Mouse (Mus musculus): ENCODE measurements around the gene Stard13. TPM values are rescaled to one million over a fixed set of nuclear protein-coding genes. Genes with fewer than 3 reads are reported as not detected.

Stard13 gene
- polyA plus RNA-seq, 1 experiment from 2014 or later, result 3.6 TPM

GRCm38 (mm10) chr5:151165381-151166016, 68.1 kb downstream of the Stard13 start:
- Histone ChIP-seq H3K27ac (ENCODE audit: low read length) (no peak overlapping the region), H3K27me3 (ENCODE audit: control insufficient read depth, insufficient read depth, low read depth, low read length) (no peaks in the 10 kb centered on the region), H3K4me3 (ENCODE audit: low read depth, low read length) (no peak overlapping the region), H3K4me2 (ENCODE audit: low read length) (no peak overlapping the region), H3K9ac (ENCODE audit: low read depth, low read length) (no peak overlapping the region), H3K9me3 (replicated peaks; ENCODE audit: control insufficient read depth, low read length, poor library complexity, severe bottlenecking) (no peaks in the 10 kb centered on the region), H3K36me3 (ENCODE audit: control insufficient read depth, insufficient read depth, low read length) (no peaks in the 10 kb centered on the region), H3K4me1 (ENCODE audit: control insufficient read depth, insufficient read depth, low read length) (no peaks in the 10 kb centered on the region; the same call in 1 of the 2 replicates)
- no peak for ATAC-seq
- WGBS, result 87% methylated on average over 6 of the region's 6 CpGs

DNA sequence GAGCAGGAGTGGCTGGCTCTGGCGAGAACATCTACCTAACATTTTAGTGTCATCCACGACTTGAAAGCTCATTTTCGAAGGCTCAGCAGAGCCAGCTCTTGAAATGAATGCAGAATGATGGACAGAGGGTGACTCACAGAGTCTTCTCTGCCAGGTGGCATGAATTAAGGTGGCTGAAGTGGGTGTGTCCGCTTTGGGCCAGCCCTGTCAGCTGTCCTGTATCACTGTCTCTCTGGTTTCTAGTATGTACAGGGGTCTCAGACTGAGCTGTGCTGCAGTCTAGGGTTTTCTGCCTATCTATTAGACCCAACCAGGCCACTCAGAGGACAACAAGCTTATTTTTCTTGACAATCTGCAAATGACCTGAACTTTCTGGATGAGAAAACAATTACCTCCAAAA, 68.8 kb downstream of the Stard13 start:
- H3K4me3 ChIP-seq (ENCODE audit: low read depth, low read length), result no peak overlapping the region
- no peaks in the 10 kb centered on the region; the same call in 1 of the 2 replicates for H3K4me1 ChIP-seq (ENCODE audit: control insufficient read depth, insufficient read depth, low read length)
- WGBS, result 77% methylated on average over 4 of the region's 4 CpGs
- no peaks in the 10 kb centered on the region for H3K36me3 ChIP-seq (ENCODE audit: control insufficient read depth, insufficient read depth, low read length)
- H3K27ac ChIP-seq (ENCODE audit: low read length), result no peak overlapping the region
- no peaks in the 10 kb centered on the region for H3K9me3 ChIP-seq (replicated peaks; ENCODE audit: control insufficient read depth, low read length, poor library complexity, severe bottlenecking)
- H3K27me3 ChIP-seq (ENCODE audit: control insufficient read depth, insufficient read depth, low read depth, low read length), result no peaks in the 10 kb centered on the region
- ATAC-seq, result no peak
- no peak overlapping the region for H3K4me2 ChIP-seq (ENCODE audit: low read length)
- no peak overlapping the region for H3K9ac ChIP-seq (ENCODE audit: low read depth, low read length)

- H3K4me3 ChIP-seq (ENCODE audit: low read depth, low read length), result no peak overlapping the region
- ATAC-seq, result no peak
- no peak overlapping the region for H3K9ac ChIP-seq (ENCODE audit: low read depth, low read length)
- 92% methylated on average over 3 of the region's 3 CpGs for whole genome bisulfite sequencing
- H3K27me3 ChIP-seq (ENCODE audit: control insufficient read depth, insufficient read depth, low read depth, low read length), result no peaks in the 10 kb centered on the region
- H3K36me3 ChIP-seq (ENCODE audit: control insufficient read depth, insufficient read depth, low read length), result no peaks in the 10 kb centered on the region
- no peak overlapping the region for H3K27ac ChIP-seq (ENCODE audit: low read length)
- no peaks in the 10 kb centered on the region for H3K9me3 ChIP-seq (replicated peaks; ENCODE audit: control insufficient read depth, low read length, poor library complexity, severe bottlenecking)
- no peaks in the 10 kb centered on the region; the same call in 1 of the 2 replicates for H3K4me1 ChIP-seq (ENCODE audit: control insufficient read depth, insufficient read depth, low read length)
- no peak overlapping the region for H3K4me2 ChIP-seq (ENCODE audit: low read length)
Measured at GRCm38 (mm10) chr5:151162642-151163041, 71.0 kb downstream of the Stard13 start.

GRCm38 (mm10) chr5:151155247-151155646, 78.4 kb downstream of the Stard13 start:
- H3K9me3 ChIP-seq (replicated peaks; ENCODE audit: control insufficient read depth, low read length, poor library complexity, severe bottlenecking), result no peaks in the 10 kb centered on the region
- H3K4me1 ChIP-seq (ENCODE audit: control insufficient read depth, insufficient read depth, low read length), result no peaks in the 10 kb centered on the region
- no peak for ATAC-seq
- no peak overlapping the region for H3K9ac ChIP-seq (ENCODE audit: low read depth, low read length)
- H3K36me3 ChIP-seq (ENCODE audit: control insufficient read depth, insufficient read depth, low read length), result no peaks in the 10 kb centered on the region
- H3K4me2 ChIP-seq (ENCODE audit: low read length), result no peak overlapping the region
- 80% methylated on average over 1 of the region's 1 CpGs for WGBS
- H3K4me3 ChIP-seq (ENCODE audit: low read depth, low read length), result no peak overlapping the region
- no peak overlapping the region for H3K27ac ChIP-seq (ENCODE audit: low read length)
- H3K27me3 ChIP-seq (ENCODE audit: control insufficient read depth, insufficient read depth, low read depth, low read length), result no peaks in the 10 kb centered on the region

- no peaks in the 10 kb centered on the region for H3K9me3 ChIP-seq (replicated peaks; ENCODE audit: control insufficient read depth, low read length, poor library complexity, severe bottlenecking)
- H3K27me3 ChIP-seq (ENCODE audit: control insufficient read depth, insufficient read depth, low read depth, low read length), result no peaks in the 10 kb centered on the region
- H3K9ac ChIP-seq (ENCODE audit: low read depth, low read length), result no peak overlapping the region
- H3K4me1 ChIP-seq (ENCODE audit: control insufficient read depth, insufficient read depth, low read length), result no peaks in the 10 kb centered on the region
- no peak overlapping the region for H3K4me2 ChIP-seq (ENCODE audit: low read length)
- H3K36me3 ChIP-seq (ENCODE audit: control insufficient read depth, insufficient read depth, low read length), result no peaks in the 10 kb centered on the region
- H3K27ac ChIP-seq (ENCODE audit: low read length), result no peak overlapping the region
- no peak for ATAC-seq
- no peak overlapping the region for H3K4me3 ChIP-seq (ENCODE audit: low read depth, low read length)
- 55% methylated on average over 3 of the region's 3 CpGs for WGBS
Measured at GRCm38 (mm10) chr5:151154780-151155179, 78.9 kb downstream of the Stard13 start.

- no peak overlapping the region for H3K27ac ChIP-seq (ENCODE audit: low read length)
- no peaks in the 10 kb centered on the region for H3K27me3 ChIP-seq (ENCODE audit: control insufficient read depth, insufficient read depth, low read depth, low read length)
- H3K9me3 ChIP-seq (replicated peaks; ENCODE audit: control insufficient read depth, low read length, poor library complexity, severe bottlenecking), result no peaks in the 10 kb centered on the region
- no peak for ATAC-seq
- no peak overlapping the region for H3K9ac ChIP-seq (ENCODE audit: low read depth, low read length)
- H3K4me2 ChIP-seq (ENCODE audit: low read length), result no peak overlapping the region
- 79% methylated on average over 4 of the region's 4 CpGs for WGBS
- H3K4me1 ChIP-seq (ENCODE audit: control insufficient read depth, insufficient read depth, low read length), result no peaks in the 10 kb centered on the region
- H3K36me3 ChIP-seq (ENCODE audit: control insufficient read depth, insufficient read depth, low read length), result no peaks in the 10 kb centered on the region
- no peak overlapping the region for H3K4me3 ChIP-seq (ENCODE audit: low read depth, low read length)
Measured at GRCm38 (mm10) chr5:151154030-151154429, 79.6 kb downstream of the Stard13 start.

DNA sequence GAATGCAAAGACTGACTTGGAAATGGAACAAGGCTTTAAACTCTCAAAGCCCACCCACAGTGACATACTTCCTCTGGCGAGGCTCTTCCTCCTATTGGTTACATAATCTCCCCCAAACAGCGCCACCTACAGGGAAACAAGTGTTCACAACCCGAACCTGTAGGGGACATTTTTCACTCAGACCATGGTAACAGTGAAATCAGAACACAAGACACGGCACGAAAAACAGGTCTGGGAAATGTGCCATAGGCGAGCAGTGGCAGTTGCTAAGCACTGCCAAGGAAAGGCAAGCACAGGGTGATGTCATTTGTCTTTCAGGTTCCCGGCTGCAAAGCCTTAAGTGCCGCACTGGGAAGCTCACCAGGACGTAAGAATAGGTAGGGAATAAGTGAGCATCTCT, 82.1 kb downstream of the Stard13 start:
- H3K36me3 ChIP-seq (ENCODE audit: control insufficient read depth, insufficient read depth, low read length), result no peaks in the 10 kb centered on the region
- H3K9ac ChIP-seq (ENCODE audit: low read depth, low read length), result no peak overlapping the region
- H3K4me3 ChIP-seq (ENCODE audit: low read depth, low read length), result no peak overlapping the region
- no peak overlapping the region for H3K4me2 ChIP-seq (ENCODE audit: low read length)
- no peaks in the 10 kb centered on the region for H3K27me3 ChIP-seq (ENCODE audit: control insufficient read depth, insufficient read depth, low read depth, low read length)
- no peaks in the 10 kb centered on the region for H3K9me3 ChIP-seq (replicated peaks; ENCODE audit: control insufficient read depth, low read length, poor library complexity, severe bottlenecking)
- no peak for ATAC-seq
- WGBS, result 81% methylated on average over 9 of the region's 9 CpGs
- no peak overlapping the region for H3K27ac ChIP-seq (ENCODE audit: low read length)
- H3K4me1 ChIP-seq (ENCODE audit: control insufficient read depth, insufficient read depth, low read length), result no peaks in the 10 kb centered on the region

DNA sequence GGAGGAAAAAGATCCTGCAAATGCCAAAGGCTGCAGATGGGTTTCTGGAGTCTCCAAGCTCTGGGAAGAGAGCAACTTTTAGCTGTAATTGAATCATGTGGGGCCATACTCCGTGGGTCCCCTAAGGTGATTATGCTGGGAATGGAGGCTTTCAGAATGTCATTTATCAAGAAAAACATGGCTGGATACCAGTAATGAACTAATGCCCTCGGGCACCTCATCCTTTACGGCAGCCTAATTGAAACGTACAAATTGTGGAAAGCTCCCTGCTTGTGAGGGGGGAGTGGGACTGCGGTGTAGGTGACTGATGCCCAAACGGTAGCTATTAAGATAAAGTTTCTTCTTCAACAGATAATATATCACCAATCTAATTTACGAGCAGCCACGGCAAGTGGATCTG, 84.1 kb downstream of the Stard13 start:
- Histone ChIP-seq H3K4me1 (ENCODE audit: control insufficient read depth, insufficient read depth, low read length) (no peaks in the 10 kb centered on the region), H3K4me2 (ENCODE audit: low read length) (no peak overlapping the region), H3K4me3 (ENCODE audit: low read depth, low read length) (no peak overlapping the region), H3K27ac (ENCODE audit: low read length) (no peak overlapping the region), H3K9ac (ENCODE audit: low read depth, low read length) (no peak overlapping the region), H3K27me3 (ENCODE audit: control insufficient read depth, insufficient read depth, low read depth, low read length) (no peaks in the 10 kb centered on the region), H3K9me3 (replicated peaks; ENCODE audit: control insufficient read depth, low read length, poor library complexity, severe bottlenecking) (no peaks in the 10 kb centered on the region), H3K36me3 (ENCODE audit: control insufficient read depth, insufficient read depth, low read length) (no peaks in the 10 kb centered on the region)
- ATAC-seq, result peak; percentile 48; the same call in 1 of the 2 replicates
- 56% methylated on average over 8 of the region's 8 CpGs for WGBS

DNA sequence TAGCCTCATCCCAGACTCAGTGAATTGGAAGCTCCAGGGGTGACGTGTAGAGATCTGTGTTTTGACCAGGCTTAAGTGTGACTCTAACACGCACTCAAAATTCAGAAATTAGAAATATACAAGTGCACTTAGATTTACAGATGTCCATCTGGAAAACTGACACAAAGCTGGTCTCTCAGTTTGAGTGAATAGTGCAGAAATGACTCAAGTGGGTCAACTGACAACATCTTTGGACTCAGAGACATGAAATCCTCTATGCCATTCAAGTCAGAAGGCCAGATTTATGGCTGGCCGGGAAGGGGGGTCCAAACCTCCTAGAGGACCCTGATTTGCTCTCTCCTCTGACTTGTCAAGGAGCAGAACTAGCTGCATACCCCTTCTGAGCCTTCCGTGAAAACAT, 85.6 kb downstream of the Stard13 start:
- Histone ChIP-seq H3K9me3 (replicated peaks; ENCODE audit: control insufficient read depth, low read length, poor library complexity, severe bottlenecking) (no peaks in the 10 kb centered on the region), H3K9ac (ENCODE audit: low read depth, low read length) (no peak overlapping the region), H3K4me1 (ENCODE audit: control insufficient read depth, insufficient read depth, low read length) (peaks cover 2% of the 10 kb centered on the region; the same call in 1 of the 2 replicates), H3K36me3 (ENCODE audit: control insufficient read depth, insufficient read depth, low read length) (no peaks in the 10 kb centered on the region), H3K27ac (ENCODE audit: low read length) (no peak overlapping the region), H3K27me3 (ENCODE audit: control insufficient read depth, insufficient read depth, low read depth, low read length) (no peaks in the 10 kb centered on the region), H3K4me2 (ENCODE audit: low read length) (no peak overlapping the region), H3K4me3 (ENCODE audit: low read depth, low read length) (no peak overlapping the region)
- no peak for ATAC-seq
- 89% methylated on average over 4 of the region's 4 CpGs for WGBS
